Mouse (Mus musculus): ENCODE measurements around the gene Etv6.

DNA sequence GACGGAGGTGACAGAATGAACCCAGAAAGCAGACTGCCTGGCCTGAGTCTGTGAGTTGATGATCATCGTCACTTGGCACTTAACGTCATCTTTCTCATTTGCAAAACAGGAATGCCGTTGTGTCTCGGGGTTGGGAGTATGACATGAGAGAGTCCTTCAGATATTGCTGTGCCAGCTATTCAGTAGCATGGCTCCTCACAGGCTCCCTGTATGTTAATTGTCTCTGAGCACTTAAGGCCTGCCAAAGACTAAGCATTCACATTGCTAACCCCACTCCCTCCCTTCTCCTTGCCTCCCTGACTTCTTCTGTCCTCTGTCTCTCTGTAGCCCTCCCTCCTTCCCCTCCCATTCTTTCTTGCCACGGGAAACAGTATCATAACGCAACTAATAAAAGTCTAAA, 72.2 kb downstream of the Etv6 start:
- TF ChIP-seq KAT2A (conservative IDR thresholded peaks at IDR 0.05; ENCODE audit: low read depth, low read length), result no peak
- TF ChIP-seq MEF2A (IDR thresholded peaks at IDR 0.05; ENCODE audit: extremely low read depth, insufficient replicate concordance, low read depth, low read length, poor library complexity, severe bottlenecking), result no peak
- TF ChIP-seq E2F4 (IDR thresholded peaks at IDR 0.05; ENCODE audit: borderline replicate concordance, low read depth, low read length), result no peak
